Mouse (Mus musculus): ENCODE measurements around the gene Prkcz.
"Not testable (repeated sequence)": the region's sequence is repeated elsewhere in the genome, so short reads cannot be mapped to it uniquely, and the experiment has no call there.

Gene Prkcz

DNA sequence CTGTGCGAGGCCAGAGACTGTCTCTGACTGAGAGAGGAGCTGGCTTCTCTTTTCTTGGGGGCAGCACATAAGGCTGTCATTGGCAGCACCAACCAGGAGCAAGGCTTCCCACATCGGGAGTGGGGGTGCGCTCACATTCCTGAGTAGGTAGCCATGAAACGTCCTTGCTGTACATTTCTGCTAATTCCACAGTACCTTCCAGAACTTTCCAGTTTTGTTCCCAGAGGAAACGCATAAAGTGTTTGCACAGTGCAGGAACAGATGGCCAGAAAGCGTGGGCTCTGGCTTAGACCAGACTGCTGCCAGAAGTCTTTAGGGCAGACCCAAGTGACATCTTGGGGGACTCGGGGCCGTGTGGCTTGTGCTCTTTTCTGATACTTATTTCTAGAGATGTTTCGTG lies 77.6 kb downstream of the Prkcz start:
- no peak for DNase-seq (ENCODE audit: extremely low spot score, low spot score)

DNA sequence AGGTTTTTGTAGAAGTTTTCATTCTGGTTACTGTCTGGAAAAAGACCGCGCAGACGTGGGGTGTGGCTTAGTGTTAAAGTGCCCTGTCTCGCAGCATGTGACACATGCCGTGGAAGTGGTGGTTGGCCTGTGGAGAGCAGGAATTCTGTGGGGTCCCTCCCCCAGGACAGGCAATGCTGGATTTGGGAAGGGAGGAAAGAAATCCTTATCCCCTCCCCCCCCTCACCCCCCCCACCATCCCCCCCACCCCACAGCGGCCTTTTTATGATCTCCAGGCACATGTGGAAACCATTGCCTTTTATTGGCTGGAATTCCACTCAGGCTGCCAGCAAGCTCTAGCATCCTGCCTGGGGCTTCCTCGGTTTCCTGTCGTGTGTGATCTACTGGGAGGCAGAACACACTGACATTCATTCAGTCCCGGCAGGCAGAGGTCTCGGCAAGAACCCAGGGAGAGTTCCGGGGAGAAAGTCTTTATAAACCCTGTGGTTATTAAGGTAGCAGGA lies 78.1 kb downstream of the Prkcz start:
- DNase-seq (ENCODE audit: extremely low spot score, low spot score), result peak; percentile 61

DNA sequence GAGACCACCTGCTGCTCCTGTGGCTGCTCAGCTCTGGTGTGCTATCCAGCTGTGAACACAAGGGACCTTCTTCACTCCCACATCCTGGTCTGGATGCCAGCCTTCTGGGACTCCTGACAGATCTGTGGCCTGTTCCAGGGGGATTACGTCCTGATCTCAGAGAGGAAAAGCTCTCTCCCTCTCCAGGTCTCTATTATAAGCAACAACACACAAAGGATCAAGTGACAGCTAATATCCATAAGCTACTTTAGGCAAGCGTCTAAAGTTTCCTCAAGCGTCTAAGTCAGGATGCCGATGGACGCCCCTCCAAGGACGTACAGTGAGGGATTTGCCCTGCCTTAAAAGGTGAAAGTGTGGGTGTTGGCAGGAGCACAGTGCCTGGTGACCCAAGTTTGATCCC lies 78.9 kb downstream of the Prkcz start:
- DNase-seq (ENCODE audit: extremely low spot score, low spot score), result no peak

DNA sequence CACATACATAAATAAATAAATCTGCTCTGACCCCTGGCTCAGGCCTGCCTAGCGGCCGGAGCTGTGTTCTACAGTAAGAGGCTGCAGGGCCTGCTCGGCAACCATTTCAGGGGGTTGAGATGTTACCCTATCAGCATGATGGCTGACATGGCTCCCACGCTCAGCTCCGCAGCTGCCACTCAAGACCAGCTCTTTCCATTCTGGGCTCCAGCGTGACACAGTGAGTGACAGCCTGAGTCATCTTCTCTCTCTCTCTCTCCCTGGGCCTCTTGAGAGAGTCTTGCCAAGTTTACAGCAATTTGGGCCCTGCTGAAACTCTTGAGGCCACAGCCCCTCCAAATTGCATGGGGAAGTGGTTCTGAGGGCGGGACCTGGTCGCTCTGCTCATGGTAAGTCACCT lies 79.5 kb downstream of the Prkcz start:
- no peak for DNase-seq (ENCODE audit: extremely low spot score, low spot score)

DNA sequence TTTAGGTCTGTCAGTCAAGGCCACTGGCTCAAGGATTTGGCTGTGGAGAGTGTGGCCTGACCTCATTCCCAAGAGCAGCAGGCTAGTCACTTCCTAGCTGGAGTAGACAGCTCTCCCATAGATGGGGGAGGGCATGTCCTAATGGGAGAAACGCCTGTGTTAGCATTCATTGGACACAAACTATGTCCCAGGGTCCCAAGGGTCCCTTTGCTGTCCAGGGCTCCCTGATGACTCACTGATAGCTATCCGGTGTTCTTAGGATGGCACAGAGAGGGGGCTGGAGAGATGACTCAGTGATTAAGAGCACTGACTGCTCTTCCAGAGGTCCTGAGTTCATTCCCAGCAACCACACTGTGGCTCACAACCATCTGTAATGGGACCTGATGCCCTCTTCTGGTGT lies 79.9 kb downstream of the Prkcz start:
- DNase-seq (ENCODE audit: extremely low spot score, low spot score), result no peak

- DNase-seq (ENCODE audit: extremely low spot score, low spot score), result no peak
Measured at GRCm38 (mm10) chr4:155280768-155281121, 80.4 kb downstream of the Prkcz start.

DNA sequence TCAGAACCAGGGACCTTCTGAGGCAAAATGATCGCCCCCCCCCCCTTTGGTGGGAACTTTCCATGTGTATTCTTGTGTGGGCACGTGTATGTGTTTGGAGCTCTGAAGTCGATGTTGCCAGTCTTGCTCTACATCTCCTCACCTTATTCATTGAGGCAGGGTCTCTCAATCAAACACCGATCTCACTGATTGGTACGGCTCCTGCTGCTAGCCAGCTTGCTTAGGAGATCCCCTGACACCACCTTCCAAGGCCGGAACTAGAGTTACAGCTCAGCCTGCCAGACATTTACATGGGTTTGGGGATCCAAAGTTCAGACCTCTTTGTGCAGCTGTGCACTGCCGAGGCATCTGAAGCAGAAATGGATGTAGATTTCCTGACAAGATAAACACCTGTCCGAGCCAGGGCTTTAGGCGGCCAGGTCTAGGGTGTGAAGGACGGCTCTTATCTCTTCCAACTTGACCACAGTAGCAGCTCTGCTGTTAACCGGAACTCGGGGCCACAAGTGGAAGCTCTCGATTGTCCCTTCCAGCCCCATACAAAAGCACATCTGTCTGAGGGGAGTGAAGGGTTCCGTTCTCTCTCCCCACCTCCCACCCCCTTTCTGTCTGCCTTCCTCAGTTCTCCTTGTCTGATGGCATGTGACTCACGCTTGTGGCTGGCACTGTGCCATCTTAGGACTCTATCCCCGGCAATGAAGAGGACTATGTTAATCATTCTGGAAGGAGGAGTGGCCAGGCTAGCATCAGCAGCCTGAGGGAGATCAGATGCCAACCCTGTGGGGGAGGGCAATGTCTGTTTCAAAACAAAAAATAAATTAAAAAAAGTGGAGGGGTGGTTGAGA lies 81.0 kb downstream of the Prkcz start:
- no peak for DNase-seq (ENCODE audit: extremely low spot score, low spot score)

GRCm38 (mm10) chr4:155279054-155279453 lies 82.1 kb downstream of the Prkcz start:
- DNase-seq (ENCODE audit: extremely low spot score, low spot score), result no peak

GRCm38 (mm10) chr4:155277963-155278362 lies 83.2 kb downstream of the Prkcz start:
- DNase-seq (ENCODE audit: extremely low spot score, low spot score), result no peak

- no peak for DNase-seq (ENCODE audit: extremely low spot score, low spot score)
Measured at GRCm38 (mm10) chr4:155274851-155275250, 86.3 kb downstream of the Prkcz start.

DNA sequence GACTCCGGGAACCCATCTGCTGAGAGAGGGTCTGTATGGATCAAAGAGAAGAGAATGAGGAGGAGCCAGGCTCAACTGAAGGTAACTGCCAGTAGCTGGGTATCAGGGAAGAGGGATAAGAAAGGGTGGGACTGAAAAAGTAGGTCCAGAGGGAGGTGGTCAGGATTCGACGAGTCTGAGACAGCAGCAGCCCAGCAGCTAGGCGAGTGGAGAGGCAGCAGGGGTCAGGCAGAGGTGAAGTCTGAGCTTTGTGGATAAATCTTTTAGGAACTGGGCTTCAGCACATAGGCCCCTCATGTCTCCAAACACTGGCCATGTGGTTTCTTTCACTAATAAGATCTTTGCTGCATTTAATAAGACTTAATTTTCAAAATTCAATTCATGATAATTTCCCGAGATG lies 86.7 kb downstream of the Prkcz start:
- DNase-seq (ENCODE audit: extremely low spot score, low spot score), result no peak

GRCm38 (mm10) chr4:155268382-155268781 lies 92.8 kb downstream of the Prkcz start:
- DNase-seq (ENCODE audit: extremely low spot score, low spot score), result peak; percentile 58

DNA sequence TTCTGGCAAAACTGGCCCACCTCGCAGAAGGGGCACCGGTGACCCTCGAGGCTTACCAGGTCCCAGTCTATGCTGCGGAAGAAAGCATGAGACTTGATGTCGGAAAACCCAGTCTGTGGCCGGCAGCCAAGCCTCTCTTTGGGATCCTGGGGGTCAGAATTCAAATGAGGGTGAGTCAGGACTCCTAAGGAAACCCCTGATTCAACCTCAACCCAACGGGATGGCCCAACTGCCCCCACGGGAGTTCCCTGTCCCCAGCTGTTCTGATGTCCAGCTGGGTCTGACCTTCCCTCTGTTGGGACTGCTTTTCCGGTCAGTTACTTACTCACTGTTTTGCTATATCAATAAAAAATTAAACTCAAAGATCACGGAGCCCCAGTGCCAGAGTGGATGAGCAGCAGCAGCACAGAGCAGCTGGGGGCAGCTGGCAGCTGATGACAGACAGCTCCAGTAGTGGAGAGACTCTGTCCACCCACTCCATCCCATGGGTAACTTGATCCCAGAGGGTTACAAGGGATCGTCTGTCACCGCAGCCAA lies 93.5 kb downstream of the Prkcz start:
- no peak for DNase-seq (ENCODE audit: extremely low spot score, low spot score)

GRCm38 (mm10) chr4:155267047-155267543 lies 94.1 kb downstream of the Prkcz start:
- no peak for DNase-seq (ENCODE audit: extremely low spot score, low spot score)

GRCm38 (mm10) chr4:155264521-155265321 lies 96.4 kb downstream of the Prkcz start:
- no peak for DNase-seq (ENCODE audit: extremely low spot score, low spot score)

DNA sequence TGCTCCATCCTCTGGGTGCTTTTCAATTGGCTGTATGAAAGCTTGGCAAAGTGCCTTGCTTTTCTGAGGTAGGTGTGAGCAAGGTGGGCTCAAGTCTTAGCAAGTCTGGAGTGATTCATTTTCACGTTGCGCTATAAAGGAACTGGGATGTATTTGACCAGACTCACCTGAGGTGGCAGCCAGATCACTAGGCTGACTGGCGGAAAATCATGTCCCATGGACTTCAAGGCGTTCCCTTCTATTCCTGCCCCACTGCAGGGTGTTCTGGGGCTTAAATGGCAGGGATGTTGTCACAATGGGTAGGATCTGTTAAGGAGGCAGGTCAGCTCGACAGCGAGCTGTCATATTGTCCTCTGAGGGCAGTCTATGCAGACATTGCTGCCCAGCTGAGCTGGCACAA lies 108.9 kb downstream of the Prkcz start:
- DNase-seq (ENCODE audit: extremely low spot score, low spot score), result no peak

GRCm38 (mm10) chr4:155251147-155251546 lies 110.0 kb downstream of the Prkcz start:
- no peak for DNase-seq (ENCODE audit: extremely low spot score, low spot score)

DNA sequence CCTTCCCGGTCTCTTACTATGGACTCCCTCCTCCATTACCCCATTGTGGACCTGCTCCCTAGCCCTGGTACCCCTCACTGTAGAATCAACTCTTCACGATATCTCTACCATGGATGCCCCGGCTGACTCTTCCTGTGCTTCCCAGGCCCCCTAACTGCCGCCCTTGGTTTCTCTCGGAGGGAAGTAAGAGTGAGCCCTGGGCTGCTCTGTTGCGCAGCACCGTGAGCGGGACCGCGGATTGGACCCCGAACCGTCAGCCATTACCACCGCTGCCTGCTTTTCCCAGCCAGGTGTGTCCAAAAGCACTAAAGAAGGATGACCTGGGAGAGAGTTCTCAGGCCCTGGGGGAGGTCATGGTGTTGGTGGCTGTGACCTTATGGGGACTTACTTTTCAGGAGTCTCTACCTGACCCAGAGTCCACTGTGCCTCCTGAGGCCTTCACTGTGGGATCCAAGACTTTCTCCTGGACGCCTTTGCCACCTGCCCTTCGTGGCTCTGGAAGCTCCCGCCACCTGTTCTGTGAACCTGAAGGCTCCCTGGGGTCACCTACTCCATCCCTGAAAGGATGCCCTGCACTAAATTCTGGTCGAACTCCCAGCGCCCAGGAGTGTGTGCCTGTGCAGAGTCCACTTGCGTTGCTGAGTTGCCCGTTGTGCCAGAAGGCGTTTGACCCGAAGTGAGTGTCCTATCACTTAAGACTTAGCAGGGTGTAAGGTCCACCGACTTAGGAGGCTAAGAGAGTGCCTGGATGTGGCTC lies 110.6 kb downstream of the Prkcz start:
- no peak for DNase-seq (ENCODE audit: extremely low spot score, low spot score)

DNA sequence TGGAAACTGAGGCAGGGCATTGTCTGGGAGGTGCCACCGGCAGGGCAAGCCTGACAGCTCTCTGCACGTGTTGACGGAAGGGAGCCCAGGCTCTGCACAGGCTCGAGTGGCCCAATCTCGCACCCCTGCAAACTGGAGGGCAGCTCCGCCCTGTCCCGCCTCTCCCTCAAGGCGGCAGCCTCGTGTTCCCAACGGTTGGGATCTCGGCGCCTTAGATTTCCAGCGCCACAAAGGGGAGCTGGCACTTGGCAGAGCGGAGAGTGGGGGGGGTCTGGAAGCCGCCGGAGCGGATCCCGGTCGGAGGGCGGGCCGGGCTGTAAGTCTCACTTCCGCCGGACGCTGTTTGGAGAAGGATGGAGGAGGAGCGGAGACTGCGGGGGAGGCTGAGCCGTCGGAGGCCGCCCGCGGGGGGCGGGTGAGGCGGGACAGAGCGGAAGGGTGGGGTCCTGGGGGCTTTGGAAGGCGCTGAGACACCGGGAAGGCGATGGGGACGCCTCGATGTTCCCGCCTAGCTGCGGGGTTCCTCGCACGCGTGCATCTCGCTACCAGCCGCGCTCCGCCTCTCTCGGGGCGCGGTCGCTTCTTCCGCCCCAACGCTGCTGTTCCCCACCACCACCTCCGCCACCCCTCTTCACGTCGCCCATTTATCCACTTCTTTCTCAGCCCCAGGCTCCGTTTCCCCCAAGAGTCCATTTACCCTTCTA lies 111.4 kb downstream of the Prkcz start, which contains the start of gene Faap20:
TSS of gene Faap20 (plus strand) at position 155 of the 704 bp plus-strand sequence.
- peak; percentile 92 for DNase-seq (ENCODE audit: extremely low spot score, low spot score)

DNA sequence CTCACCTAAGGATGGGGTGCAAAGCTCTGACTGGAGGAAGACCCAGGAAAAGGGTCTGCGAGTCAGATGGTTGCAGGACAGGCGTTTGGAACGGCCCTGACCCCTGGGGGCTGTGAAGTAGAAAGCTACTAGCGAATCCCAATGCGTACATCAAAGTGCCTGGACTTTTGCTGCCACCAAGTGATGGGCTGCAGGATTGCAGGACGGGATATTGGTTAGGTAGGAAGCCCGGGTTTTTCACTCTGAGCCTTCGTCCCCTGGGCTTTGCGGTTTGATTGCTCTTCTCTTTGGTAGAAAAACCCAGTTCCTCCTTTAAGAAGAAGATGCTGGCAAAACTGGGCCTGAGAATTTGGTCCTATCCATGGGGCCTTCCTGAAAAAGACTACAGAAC lies 111.9 kb downstream of the Prkcz start:
- peak; percentile 96 for DNase-seq (ENCODE audit: extremely low spot score, low spot score)

- DNase-seq (ENCODE audit: extremely low spot score, low spot score), result not testable (repeated sequence)
Measured at GRCm38 (mm10) chr4:155248054-155248453, 113.1 kb downstream of the Prkcz start.
